Mouse (Mus musculus) forebrain, embryonic 15.5 days (tissue): ENCODE results near the gene Neil3. TPM values are rescaled to one million over a fixed set of nuclear protein-coding genes. Genes with fewer than 3 reads are reported as not detected.

Experiments
- polyA plus RNA-seq: library from polyadenylated mRNA; unstranded; fragments of >200 nt; fragmentation: Nextera tagmentation; extraction: Ambion mirVana; gene quantifications from 2 replicates; pipeline ENCODE4 v1.2.1, GENCODE M21; 2015

Neil3 gene
- polyA plus RNA-seq, 1 experiment from 2014 or later: 17.0 TPM

Other genes with a start within 250 kb of the Neil3 start
- 10.1 and 12.1 TPM in 2 replicates for gene Aga, start 127.3 kb downstream of the Neil3 start, polyA plus RNA-seq